Mouse (Mus musculus) heart, postnatal 0 days (tissue): ENCODE results near the gene Abhd12b.

Source experiments
- CTCF ChIP-seq: IDR thresholded peaks from 2 replicates; pipeline ENCODE4 v1.5.1; 2016; ENCODE audit warnings: antibody characterized with exemption, control low read depth, low read depth
- EP300 ChIP-seq: IDR thresholded peaks from 2 replicates; pipeline ENCODE4 v1.6.1; 2016; ENCODE audit warnings: antibody characterized with exemption, low read depth

- TF ChIP-seq CTCF (no peak), EP300 (no peak)
These were observed 16.8 kb upstream of the Abhd12b start for GRCm38 (mm10) chr12:70137095-70137494.
